Mouse (Mus musculus) myocyte (in vitro differentiated cells): ENCODE data around the gene Brsk1. TPM values are rescaled to one million over a fixed set of nuclear protein-coding genes. Genes with fewer than 3 reads are reported as not detected.

Source experiments
- H3K27me3 ChIP-seq: one replicate; pipeline ENCODE4 v1.6.1; 2011; ENCODE audit not compliant: control insufficient read depth, insufficient read depth, insufficient read length
- H3K36me3 ChIP-seq: one replicate; pipeline ENCODE4 v1.6.1; 2011; ENCODE audit not compliant: control insufficient read depth, insufficient read depth
- H3K4me2 ChIP-seq: one replicate; pipeline ENCODE4 v1.6.1; 2011; ENCODE audit warnings: low read depth, control low read depth
- H3K4me3 ChIP-seq: one replicate; pipeline ENCODE4 v1.5.1; 2011; ENCODE audit warnings: mild to moderate bottlenecking, control low read depth, moderate library complexity
- H3K79me2 ChIP-seq: one replicate; pipeline ENCODE4 v1.6.1; 2011; ENCODE audit not compliant: control insufficient read depth, insufficient read depth
- H3ac ChIP-seq: one replicate; pipeline ENCODE4 v1.6.1; 2011; ENCODE audit not compliant: control insufficient read depth, insufficient read length
- CEBPB ChIP-seq: IDR thresholded peaks from 2 replicates; pipeline ENCODE4 v1.6.1; 2011; ENCODE audit warnings: mild to moderate bottlenecking, moderate library complexity; ENCODE audit not compliant: poor library complexity, insufficient read depth, severe bottlenecking
- E2F4 ChIP-seq: IDR thresholded peaks from one replicate; pipeline ENCODE4 v1.6.1; 2011; ENCODE audit warnings: mild to moderate bottlenecking, control low read depth, moderate library complexity; ENCODE audit not compliant: insufficient read depth
- MAX ChIP-seq: IDR thresholded peaks from one replicate; pipeline ENCODE4 v1.6.1; 2011; ENCODE audit warnings: low read depth, mild to moderate bottlenecking, control low read depth
- MYOD1 ChIP-seq, 3 experiments: IDR thresholded peaks; one replicate each; pipeline ENCODE4 v1.6.1; 2011; ENCODE audit warnings: control low read depth in 2 of 3, low read depth in 2 of 3, mild to moderate bottlenecking in 2 of 3, moderate library complexity in 1 of 3; ENCODE audit not compliant: insufficient read length in 2 of 3, control insufficient read depth in 1 of 3
- MYOG ChIP-seq, 3 experiments: IDR thresholded peaks; one replicate each; pipeline ENCODE4 v1.6.1; 2011; ENCODE audit warnings: control low read depth in 2 of 3, low read depth in 2 of 3, mild to moderate bottlenecking in 2 of 3; ENCODE audit not compliant: insufficient read length in 2 of 3, control insufficient read depth in 1 of 3, insufficient read depth in 1 of 3
- POLR2A ChIP-seq: IDR thresholded peaks from one replicate; pipeline ENCODE4 v1.6.1; 2011; ENCODE audit warnings: low read depth, mild to moderate bottlenecking, control low read depth, moderate library complexity; ENCODE audit not compliant: insufficient read length
- POLR2AphosphoS2 ChIP-seq: IDR thresholded peaks from one replicate; pipeline ENCODE4 v1.6.1; 2011; ENCODE audit warnings: low read depth, control low read depth; ENCODE audit not compliant: insufficient read length
- REST ChIP-seq: IDR thresholded peaks from one replicate; pipeline ENCODE4 v1.6.1; 2011; ENCODE audit warnings: mild to moderate bottlenecking, control low read depth, moderate library complexity; ENCODE audit not compliant: insufficient read depth, insufficient read length
- SRF ChIP-seq: IDR thresholded peaks from one replicate; pipeline ENCODE4 v1.6.1; 2011; ENCODE audit warnings: low read depth; ENCODE audit not compliant: control insufficient read depth, insufficient read length
- TCF12 ChIP-seq: IDR thresholded peaks from one replicate; pipeline ENCODE4 v1.6.1; 2011; ENCODE audit warnings: mild to moderate bottlenecking, control low read depth; ENCODE audit not compliant: poor library complexity, insufficient read depth, severe bottlenecking
- TCF3 ChIP-seq: IDR thresholded peaks from one replicate; pipeline ENCODE4 v1.6.1; 2011; ENCODE audit warnings: low read depth, control low read depth; ENCODE audit not compliant: insufficient read length
- USF1 ChIP-seq: IDR thresholded peaks from one replicate; pipeline ENCODE4 v1.6.1; 2011; ENCODE audit warnings: low read depth, mild to moderate bottlenecking, control low read depth, moderate library complexity
- polyA plus RNA-seq: library from polyadenylated mRNA; unstranded; fragments of >200 nt; fragmentation: generic; extraction: Trizol; gene quantifications from one replicate; pipeline ENCODE4 v1.2.1, GENCODE M21; 2012; ENCODE audit warnings: missing spikeins

Brsk1 gene
- polyA plus RNA-seq, 1 experiment, result 7.0 TPM

GRCm38 (mm10) chr7:4657521-4658127, 32.8 kb upstream of the Brsk1 start:
- Histone ChIP-seq H3K36me3 (no peaks in the 10 kb centered on the region), H3K4me2 (peak overlapping the region; percentile 84), H3K27me3 (no peaks in the 10 kb centered on the region), H3ac (peak overlapping the region; percentile 29), H3K4me3 (peak overlapping the region; percentile 66), H3K79me2 (peaks cover 57% of the 10 kb centered on the region)
- TF ChIP-seq CEBPB (no peak), E2F4 (no peak)

- Histone ChIP-seq H3K36me3 (no peaks in the 10 kb centered on the region), H3K4me2 (peak overlapping the region; percentile 84), H3K27me3 (no peaks in the 10 kb centered on the region), H3ac (peak overlapping the region; percentile 29), H3K79me2 (peaks cover 50% of the 10 kb centered on the region), H3K4me3 (peak overlapping the region; percentile 66)
- TF ChIP-seq E2F4 (no peak), SRF (no peak), TCF12 (no peak), MYOD1 (IDR thresholded peaks at IDR 0.05; ENCODE audit: control insufficient read depth in 1 of 3, insufficient read length in 2 of 3, low read depth in 2 of 3) (no peak), CEBPB (no peak), TCF3 (no peak)
Measured at GRCm38 (mm10) chr7:4658128-4658907, 32.1 kb upstream of the Brsk1 start.

GRCm38 (mm10) chr7:4658912-4659551, 31.4 kb upstream of the Brsk1 start, which contains the start of gene Ppp6r1:
Ppp6r1 (minus strand) TSS chr7:4659019.
- peak within 1 kb of the TSS; percentile 29 for H3ac ChIP-seq
- TF ChIP-seq SRF (no peak), MYOD1 (IDR thresholded peaks at IDR 0.05; ENCODE audit: control insufficient read depth in 1 of 3, insufficient read length in 2 of 3, low read depth in 2 of 3) (peak in 2 of 3 experiments; percentile 61 to 67), MAX (no peak), REST (no peak), MYOG (IDR thresholded peaks at IDR 0.05; ENCODE audit: control insufficient read depth in 1 of 3, insufficient read depth in 1 of 3, insufficient read length in 2 of 3, low read depth in 2 of 3) (peak in 2 of 3 experiments; percentile 52 to 77), POLR2A (peak; percentile 90), POLR2AphosphoS2 (peak; percentile 91), USF1 (no peak), E2F4 (peak; percentile 16), CEBPB (no peak), TCF3 (no peak), TCF12 (no peak)
- H3K4me3 ChIP-seq, result peak within 1 kb of the TSS; percentile 66
- peaks cover 42% of the 10 kb centered on the region for H3K79me2 ChIP-seq
- H3K27me3 ChIP-seq, result no peaks in the 10 kb centered on the region
- peak within 1 kb of the TSS; percentile 99 for H3K4me2 ChIP-seq
- no peaks in the 10 kb centered on the region for H3K36me3 ChIP-seq

- H3ac ChIP-seq, result peak overlapping the region; percentile 29
- peak overlapping the region; percentile 66 for H3K4me3 ChIP-seq
- TF ChIP-seq USF1 (no peak), MYOD1 (IDR thresholded peaks at IDR 0.05; ENCODE audit: control insufficient read depth in 1 of 3, insufficient read length in 2 of 3, low read depth in 2 of 3) (no peak), CEBPB (no peak)
- no peaks in the 10 kb centered on the region for H3K27me3 ChIP-seq
- no peaks in the 10 kb centered on the region for H3K36me3 ChIP-seq
- H3K79me2 ChIP-seq, result peaks cover 33% of the 10 kb centered on the region
- H3K4me2 ChIP-seq, result peak overlapping the region; percentile 99
Measured at GRCm38 (mm10) chr7:4659911-4660443, 30.4 kb upstream of the Brsk1 start.

GRCm38 (mm10) chr7:4663179-4663578, 27.2 kb upstream of the Brsk1 start:
- Histone ChIP-seq H3K4me3 (no peak overlapping the region), H3K36me3 (no peaks in the 10 kb centered on the region), H3ac (no peak overlapping the region), H3K79me2 (peaks cover under 1% of the 10 kb centered on the region), H3K4me2 (no peak overlapping the region), H3K27me3 (no peaks in the 10 kb centered on the region)
- TF ChIP-seq MYOD1 (IDR thresholded peaks at IDR 0.05; ENCODE audit: control insufficient read depth in 1 of 3, insufficient read length in 2 of 3, low read depth in 2 of 3), result no peak
- no peak for TF ChIP-seq MYOG (IDR thresholded peaks at IDR 0.05; ENCODE audit: control insufficient read depth in 1 of 3, insufficient read depth in 1 of 3, insufficient read length in 2 of 3, low read depth in 2 of 3)
- TF ChIP-seq SRF, result no peak
- no peak for TF ChIP-seq POLR2A
- TF ChIP-seq TCF12, result no peak
- TF ChIP-seq E2F4, result no peak
- no peak for TF ChIP-seq USF1
- TF ChIP-seq REST, result no peak
- TF ChIP-seq POLR2AphosphoS2, result no peak
- TF ChIP-seq TCF3, result no peak
- TF ChIP-seq MAX, result no peak
- no peak for TF ChIP-seq CEBPB
